Mouse (Mus musculus) kidney, adult 2 months (tissue): ENCODE data around the gene Trmo. TPM values are rescaled to one million over a fixed set of nuclear protein-coding genes. Genes with fewer than 3 reads are reported as not detected.
A peak's percentile ranks its signal among the peaks of the same experiment; 100 is the strongest.

Experiments used
- DNase-seq: peaks from one replicate; pipeline ENCODE4 v3.0.0; 2021
- H3K27ac ChIP-seq: fragments of 200-500 bp; 2 replicates; pipeline ENCODE4 v1.5.1; 2012; ENCODE audit warnings: low read depth, low read length, control low read depth, inconsistent platforms; ENCODE audit not compliant: insufficient read depth
- H3K27me3 ChIP-seq: fragments of 200-500 bp; replicated peaks from 2 replicates; pipeline ENCODE4 v1.6.1; 2012; ENCODE audit warnings: mild to moderate bottlenecking, moderate library complexity, low read length, inconsistent platforms; ENCODE audit not compliant: control insufficient read depth, insufficient read depth
- H3K36me3 ChIP-seq: fragments of 200-500 bp; 2 replicates; pipeline ENCODE4 v1.6.1; 2012; ENCODE audit warnings: mild to moderate bottlenecking, moderate library complexity, low read length, inconsistent platforms; ENCODE audit not compliant: control insufficient read depth, insufficient read depth
- H3K4me1 ChIP-seq: fragments of 200-500 bp; 2 replicates; pipeline ENCODE4 v1.6.1; 2011; ENCODE audit warnings: low read length; ENCODE audit not compliant: control insufficient read depth, insufficient read depth
- H3K4me3 ChIP-seq: fragments of 200-500 bp; 2 replicates; pipeline ENCODE4 v1.5.1; 2011; ENCODE audit warnings: mild to moderate bottlenecking, low read depth, low read length, control low read depth; ENCODE audit not compliant: insufficient read depth
- CTCF ChIP-seq: fragments of 200-500 bp; conservative IDR thresholded peaks from 2 replicates; pipeline ENCODE4 v1.5.1; 2011; ENCODE audit warnings: low read depth, mild to moderate bottlenecking, control low read depth, low read length, moderate library complexity, mixed read lengths; ENCODE audit not compliant: insufficient read depth, insufficient read length
- POLR2A ChIP-seq: fragments of 200-500 bp; IDR thresholded peaks from one replicate; pipeline ENCODE4 v1.6.1; 2011; ENCODE audit warnings: low read depth, low read length, control low read depth
- WGBS: fragments of 180-500 bp; shearing (Covaris S2); methylation state at CpG from one replicate; pipeline ENCODE4 v1.1.7; 2018; 5-methylcytosine and 5-hydroxymethylcytosine counted together
- polyA plus RNA-seq: library from polyadenylated mRNA; depleted of rRNA; stranded (reverse); fragments of >200 nt; gene quantifications from 2 replicates; pipeline ENCODE4 v1.2.3, GENCODE M21; 2012

Gene Trmo
- polyA plus RNA-seq, 1 experiment = 7.0 TPM

DNA sequence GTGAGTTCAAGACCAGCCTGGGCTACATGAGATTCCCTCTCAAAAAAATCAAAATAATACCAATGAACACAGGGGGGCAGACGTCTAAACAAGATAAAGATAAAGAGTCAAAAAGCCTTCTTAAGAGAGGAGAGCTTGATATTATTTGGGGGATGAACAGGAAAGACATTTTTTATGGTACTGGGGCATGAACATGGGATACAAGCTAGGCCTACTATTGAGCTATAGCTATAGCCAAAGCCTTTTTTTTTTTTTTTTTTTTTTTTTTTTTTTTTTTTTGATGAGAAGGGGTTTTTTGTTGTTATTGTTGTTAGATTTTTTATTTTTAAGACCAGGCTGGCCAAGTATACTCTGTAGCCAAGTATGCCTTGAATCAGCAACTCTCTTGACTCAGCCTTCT is 22.9 kb upstream of the Trmo start:
- Histone ChIP-seq H3K27ac (no peak overlapping the region), H3K4me3 (no peak overlapping the region), H3K4me1 (no peaks in the 10 kb centered on the region), H3K27me3 (no peaks in the 10 kb centered on the region), H3K36me3 (no peaks in the 10 kb centered on the region)
- 73% methylated on average over 1 of the region's 1 CpGs for WGBS
- TF ChIP-seq CTCF (no peak), POLR2A (no peak)
- DNase-seq = no peak

DNA sequence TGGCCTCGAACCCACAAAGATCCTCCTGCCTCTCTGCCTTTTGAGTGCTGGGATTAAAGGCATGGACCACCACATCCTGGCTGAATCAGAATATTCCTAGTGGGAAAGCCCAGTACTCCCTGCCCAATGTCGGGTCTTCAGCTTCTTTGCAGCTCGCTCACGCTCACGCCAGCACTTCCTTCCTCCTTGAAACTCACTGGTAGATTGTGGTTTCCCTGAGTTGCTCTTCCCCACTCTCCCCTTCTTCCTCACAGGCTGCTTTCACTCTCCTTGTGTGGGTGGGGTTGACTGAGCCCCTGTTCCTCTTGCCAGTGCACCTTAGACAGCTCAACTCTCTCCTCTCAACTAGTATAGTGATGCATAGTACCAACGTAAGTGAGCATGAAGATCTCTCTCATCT is 22.3 kb upstream of the Trmo start:
- Histone ChIP-seq H3K4me3 (no peak overlapping the region), H3K4me1 (no peaks in the 10 kb centered on the region), H3K27ac (no peak overlapping the region), H3K27me3 (no peaks in the 10 kb centered on the region), H3K36me3 (no peaks in the 10 kb centered on the region)
- TF ChIP-seq CTCF (no peak), POLR2A (no peak)
- peak; percentile 13 for DNase-seq
- 73% methylated on average over 6 of the region's 6 CpGs for WGBS

DNA sequence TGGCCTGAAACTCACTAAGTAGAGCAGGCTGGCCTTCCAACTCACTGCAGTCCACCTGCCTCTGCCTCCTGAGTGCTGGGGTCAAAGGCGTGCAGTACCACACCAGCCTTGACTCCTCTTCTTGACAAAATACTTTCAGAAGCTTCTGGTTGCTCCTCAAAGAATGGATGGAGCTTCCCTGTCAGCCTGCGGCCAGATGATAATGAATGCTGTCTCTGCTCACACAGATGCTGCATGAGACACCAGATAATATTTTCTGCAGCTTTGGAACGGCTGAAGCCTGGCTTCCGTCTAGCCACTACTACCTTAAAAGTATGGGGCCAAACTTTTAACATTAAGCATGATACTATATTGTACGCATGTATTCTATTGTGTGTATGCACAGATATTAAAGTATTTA is 21.4 kb upstream of the Trmo start:
- no peak for TF ChIP-seq POLR2A
- no peak for TF ChIP-seq CTCF

DNA sequence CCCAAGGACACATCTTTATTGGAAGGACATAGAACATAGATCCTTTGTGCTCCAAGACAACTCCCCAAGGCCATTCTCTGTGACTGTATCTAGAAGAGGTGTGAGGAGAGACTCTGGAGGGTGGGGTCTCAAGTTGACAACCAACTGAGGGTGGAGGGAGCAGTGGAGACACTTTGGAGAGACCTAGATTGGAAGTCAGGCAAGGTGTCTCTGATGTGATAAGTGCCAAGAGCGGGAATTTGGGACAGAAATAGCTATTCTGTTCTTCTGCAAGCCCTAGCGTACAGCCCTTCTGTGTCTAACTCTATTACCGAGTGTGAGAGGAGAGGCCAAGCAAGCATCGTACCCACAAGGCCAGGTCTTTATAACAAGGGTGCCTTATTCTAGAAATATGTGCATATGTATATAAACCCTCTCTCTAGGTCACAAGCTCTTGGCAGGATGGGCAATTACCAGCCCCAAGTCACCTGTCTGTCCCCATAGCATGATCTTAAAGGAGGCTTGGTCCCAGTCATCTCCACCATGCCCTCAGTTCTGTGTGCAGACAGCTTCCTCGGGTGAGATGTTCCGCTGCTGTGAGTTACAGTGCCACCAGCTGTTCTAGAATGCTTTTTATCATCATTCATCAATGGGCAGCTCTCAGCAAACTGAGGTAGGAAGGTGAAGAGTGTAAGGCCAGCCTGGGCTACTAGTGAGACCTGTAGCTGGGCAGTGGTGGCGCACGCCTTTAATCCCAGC is 17.9 kb upstream of the Trmo start:
- no peaks in the 10 kb centered on the region for H3K4me1 ChIP-seq
- no peak for DNase-seq
- H3K36me3 ChIP-seq = no peaks in the 10 kb centered on the region
- WGBS = 92% methylated on average over 8 of the region's 8 CpGs
- TF ChIP-seq POLR2A (no peak), CTCF (no peak)
- H3K27me3 ChIP-seq = no peaks in the 10 kb centered on the region
- H3K4me3 ChIP-seq = no peak overlapping the region
- no peak overlapping the region for H3K27ac ChIP-seq

More for the DNA sequence above, 21.4 kb upstream of the Trmo start:
- Histone ChIP-seq H3K4me1 (no peaks in the 10 kb centered on the region), H3K4me3 (no peak overlapping the region), H3K27ac (no peak overlapping the region), H3K27me3 (no peaks in the 10 kb centered on the region), H3K36me3 (no peaks in the 10 kb centered on the region)
- WGBS = 94% methylated on average over 5 of the region's 5 CpGs
- DNase-seq = no peak

DNA sequence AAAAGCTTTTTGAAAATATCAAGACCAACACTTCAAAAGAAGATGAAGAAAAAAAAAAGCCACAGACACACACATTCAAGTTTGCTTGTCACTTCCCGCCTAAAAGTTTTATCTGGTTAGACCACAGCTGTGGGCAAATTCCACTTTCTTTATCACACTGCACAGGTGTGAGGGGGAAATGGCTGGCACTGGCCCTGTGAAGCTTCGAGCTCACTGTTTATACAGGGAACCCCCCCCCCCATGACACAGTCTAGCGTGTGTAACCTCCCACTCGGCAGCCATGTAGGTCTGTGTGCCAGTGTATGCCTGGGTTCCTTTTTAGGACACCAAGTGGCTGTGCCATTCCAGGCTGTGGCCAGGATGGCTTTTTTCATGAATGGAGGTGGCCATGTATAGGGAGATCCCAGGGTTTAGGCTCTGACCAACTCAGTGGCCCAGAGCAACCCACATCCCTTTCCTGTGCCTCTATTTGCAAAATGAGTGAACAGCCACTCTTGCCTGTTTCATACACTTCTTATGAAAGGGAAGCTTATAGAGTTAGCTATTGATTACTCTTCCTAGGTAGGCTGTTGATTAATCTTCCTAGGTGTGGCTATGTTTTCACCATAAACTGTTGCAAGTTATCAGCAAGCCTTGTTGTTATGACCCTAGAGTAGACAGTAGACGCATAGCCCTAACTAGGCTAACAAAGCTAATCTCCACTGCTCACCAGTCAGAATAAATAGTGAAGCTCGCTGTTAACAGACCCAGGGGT is 15.0 kb upstream of the Trmo start:
- WGBS = 74% methylated on average over 6 of the region's 6 CpGs
- H3K27me3 ChIP-seq = no peaks in the 10 kb centered on the region
- TF ChIP-seq POLR2A = no peak
- no peak for TF ChIP-seq CTCF
- no peak overlapping the region for H3K27ac ChIP-seq
- H3K4me3 ChIP-seq = no peak overlapping the region
- DNase-seq = no peak
- H3K36me3 ChIP-seq = no peaks in the 10 kb centered on the region
- H3K4me1 ChIP-seq = no peaks in the 10 kb centered on the region

DNA sequence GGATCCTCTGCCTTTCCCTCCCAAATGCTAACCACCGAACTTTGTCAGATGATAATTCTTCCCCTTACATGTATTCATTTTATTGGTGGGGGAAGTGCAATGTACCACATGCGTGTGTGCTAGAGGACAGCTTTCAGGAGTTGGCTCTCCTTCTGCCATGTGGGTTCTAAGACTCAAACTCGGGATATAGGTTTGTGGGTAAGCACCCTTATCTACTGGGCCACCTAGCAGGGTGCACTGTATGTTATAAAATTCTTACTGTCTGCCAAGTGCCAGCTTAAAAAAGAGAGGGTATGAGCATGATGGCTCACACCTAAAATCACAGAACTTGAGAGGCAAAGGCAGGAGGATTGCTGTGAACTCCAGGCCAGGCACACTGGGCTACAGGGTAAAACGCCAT is 9.6 kb upstream of the Trmo start:
- H3K36me3 ChIP-seq = no peaks in the 10 kb centered on the region
- no peaks in the 10 kb centered on the region for H3K4me1 ChIP-seq
- DNase-seq = no peak
- H3K27me3 ChIP-seq = no peaks in the 10 kb centered on the region
- no peak overlapping the region for H3K27ac ChIP-seq
- H3K4me3 ChIP-seq = no peak overlapping the region
- TF ChIP-seq CTCF = no peak
- TF ChIP-seq POLR2A = no peak
- WGBS = 84% methylated on average over 4 of the region's 4 CpGs

DNA sequence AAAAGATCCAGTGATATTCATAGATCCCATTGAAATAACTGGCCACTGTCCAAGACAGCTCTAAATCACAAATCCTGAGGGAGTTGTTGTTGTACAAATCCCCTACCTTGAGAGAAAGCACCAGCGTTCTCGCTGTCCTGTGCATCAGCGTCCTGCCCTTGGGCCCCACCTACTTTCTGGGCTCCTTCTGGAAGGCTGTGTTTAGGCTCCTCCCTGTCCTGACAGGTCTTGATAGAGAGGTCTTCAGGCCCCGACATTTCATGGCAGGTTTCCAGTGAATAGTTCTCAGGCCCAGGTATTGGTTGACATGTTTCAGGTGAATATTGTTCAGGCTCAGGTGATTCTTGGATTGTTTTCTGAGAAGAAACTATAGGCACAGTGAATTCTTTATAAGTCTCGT is 6.5 kb upstream of the Trmo start:
- no peak overlapping the region for H3K27ac ChIP-seq
- no peaks in the 10 kb centered on the region for H3K27me3 ChIP-seq
- H3K4me3 ChIP-seq = no peak overlapping the region
- H3K4me1 ChIP-seq = no peaks in the 10 kb centered on the region
- TF ChIP-seq CTCF (no peak), POLR2A (no peak)
- no peaks in the 10 kb centered on the region for H3K36me3 ChIP-seq
- DNase-seq = no peak
- WGBS = 32% methylated on average over 5 of the region's 5 CpGs
